Mouse (Mus musculus) WW6 (cell line): ENCODE measurements at regions not wholly inside any gene's neighbourhood (a gene's known extent, or its start where the extent isn't known, plus 50 kb on each side); places are given as distances from the start of the nearest gene placed in this dataset.

ENCODE experiments used
- DNase-seq: peaks from one replicate; pipeline ENCODE4 v3.0.0-alpha.2; 2013; ENCODE audit warnings: low read depth, low spot score

DNA sequence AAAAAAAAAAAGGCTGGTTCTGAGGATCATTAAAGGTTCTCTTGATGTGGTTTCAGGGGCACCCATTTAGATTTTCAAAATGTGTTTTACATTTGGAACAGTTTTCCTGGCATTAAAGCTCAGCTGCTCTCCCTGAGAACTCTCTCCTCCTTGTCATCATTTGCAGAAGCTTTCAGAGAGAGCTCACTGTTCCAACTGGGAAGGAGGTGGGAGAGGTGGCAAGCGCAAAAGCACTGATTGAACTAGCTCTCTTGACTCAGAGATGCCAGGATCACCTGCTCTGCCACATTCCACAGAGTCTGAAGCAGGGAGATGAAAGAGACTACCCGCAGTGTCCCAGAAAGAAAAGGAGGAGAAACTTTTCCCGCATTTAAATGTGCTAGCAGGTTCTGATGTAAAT, 220.5 kb upstream of the Gbe1 start:
- no peak for DNase-seq

DNA sequence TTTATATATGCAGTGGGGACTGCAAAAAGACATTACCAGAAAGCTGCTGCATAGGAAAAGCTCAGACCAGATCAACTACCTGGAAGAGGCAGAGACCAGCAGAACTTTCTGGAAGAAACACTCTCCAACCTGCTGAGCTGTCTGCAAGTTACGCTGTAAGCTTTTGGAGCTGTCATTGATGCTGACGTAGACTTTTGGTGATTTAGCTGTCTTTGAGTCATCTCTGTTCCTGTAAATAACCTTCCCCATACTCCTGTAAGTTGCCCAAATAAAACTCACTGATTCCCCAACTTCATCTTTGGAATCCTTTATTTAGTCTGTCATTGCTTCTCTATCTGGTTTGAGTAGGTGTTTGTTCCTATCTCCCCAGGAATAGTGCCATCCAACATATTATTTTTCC, 218.5 kb upstream of the Gbe1 start:
- no peak for DNase-seq

DNA sequence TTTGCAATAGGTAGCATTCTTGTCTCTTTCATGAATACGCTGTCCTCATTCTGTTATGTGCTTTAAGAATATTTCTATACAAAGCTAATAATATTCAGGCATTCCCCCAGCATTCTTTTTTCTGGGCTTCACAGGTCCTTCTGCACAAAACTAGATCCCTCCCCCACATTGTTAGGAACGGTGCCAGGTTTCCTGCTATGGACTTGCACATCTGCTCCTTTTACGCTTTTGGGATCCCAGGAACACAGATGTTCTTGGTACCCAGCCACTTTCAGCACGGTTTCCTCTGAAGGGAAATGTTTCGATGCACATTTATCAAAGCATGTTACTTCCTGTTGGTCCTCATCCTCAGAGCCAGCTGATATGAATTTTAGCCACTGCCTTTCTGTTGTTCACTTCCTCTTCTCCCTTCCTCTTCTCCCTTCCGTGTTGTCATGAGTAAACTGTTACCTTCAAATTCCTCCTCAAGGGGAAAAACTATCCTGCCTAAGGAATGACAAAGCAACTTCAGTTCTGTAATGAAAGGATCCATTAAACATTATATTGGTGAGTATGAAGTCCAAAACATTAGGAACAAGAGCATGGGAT, 209.9 kb upstream of the Gbe1 start:
- DNase-seq = no peak

DNA sequence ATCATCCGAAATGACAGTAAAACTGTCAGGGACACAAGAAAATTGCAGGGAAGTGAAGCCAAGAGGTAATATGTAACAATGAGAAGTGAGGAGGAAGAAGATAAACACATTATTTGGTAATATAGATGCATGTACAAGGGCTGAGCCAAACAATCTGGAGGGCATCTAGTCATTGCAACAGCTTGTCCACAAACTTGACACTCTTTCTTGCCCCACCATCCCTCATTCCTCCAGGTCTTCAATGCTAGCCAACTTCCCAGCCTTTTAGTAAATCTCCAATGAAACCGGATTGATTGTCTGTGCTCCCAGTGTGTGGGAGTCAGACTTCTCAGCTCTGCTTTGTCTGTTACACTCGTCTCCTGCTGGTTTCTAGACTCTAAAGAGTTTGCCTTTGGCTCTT, 172.3 kb upstream of the Gbe1 start:
- no peak for DNase-seq

DNA sequence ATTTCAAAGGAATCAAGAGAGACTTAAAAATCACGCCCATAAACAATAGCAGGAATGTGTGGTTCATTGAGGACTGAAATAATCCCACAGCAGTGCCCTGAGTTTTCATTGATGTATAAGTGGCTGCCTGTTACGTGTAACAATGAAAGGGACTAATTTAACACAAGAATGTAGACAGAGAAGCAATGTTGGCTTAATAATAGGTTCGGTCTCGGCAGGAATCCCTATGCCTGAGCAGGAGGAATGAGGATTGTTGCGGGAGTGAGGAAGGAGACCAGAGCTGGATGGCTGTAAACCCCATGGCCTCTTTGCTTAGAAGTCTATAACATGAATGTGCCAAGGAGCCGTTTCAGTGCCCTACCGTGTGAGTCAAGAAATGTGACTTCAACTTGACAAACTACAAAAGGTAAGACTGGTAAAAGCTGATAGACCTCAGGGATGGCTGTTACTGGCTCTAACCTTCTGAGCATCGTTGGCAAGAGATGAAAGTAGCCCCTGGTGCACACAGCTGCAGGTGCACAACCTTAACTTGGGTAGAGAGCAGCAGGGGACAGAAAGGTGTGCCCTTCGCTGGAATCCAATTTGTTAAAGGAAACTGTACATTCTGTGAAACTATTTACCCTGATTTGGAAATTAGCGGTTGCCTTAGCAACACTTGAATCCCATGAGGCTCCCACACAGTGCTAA, 165.9 kb upstream of the Gbe1 start:
- DNase-seq = no peak

DNA sequence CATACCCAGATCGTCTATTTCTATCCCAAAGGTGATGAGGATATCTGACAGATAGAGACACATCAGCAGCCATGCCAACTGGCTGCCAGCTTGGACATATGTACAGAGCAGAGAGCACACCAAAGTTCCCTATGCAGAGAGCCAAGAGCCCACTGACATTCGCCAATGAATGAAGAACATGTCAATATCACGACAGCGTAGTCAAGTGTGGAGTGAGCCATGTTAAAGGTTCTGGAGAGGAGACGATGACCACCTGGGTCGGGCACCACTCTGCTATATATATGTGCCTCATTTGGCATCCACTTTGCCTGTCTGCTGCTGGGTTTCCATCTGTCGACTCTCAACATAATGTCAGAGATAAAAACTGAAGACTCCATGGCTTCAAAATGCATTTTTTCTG, 159.2 kb upstream of the Gbe1 start:
- DNase-seq = no peak

DNA sequence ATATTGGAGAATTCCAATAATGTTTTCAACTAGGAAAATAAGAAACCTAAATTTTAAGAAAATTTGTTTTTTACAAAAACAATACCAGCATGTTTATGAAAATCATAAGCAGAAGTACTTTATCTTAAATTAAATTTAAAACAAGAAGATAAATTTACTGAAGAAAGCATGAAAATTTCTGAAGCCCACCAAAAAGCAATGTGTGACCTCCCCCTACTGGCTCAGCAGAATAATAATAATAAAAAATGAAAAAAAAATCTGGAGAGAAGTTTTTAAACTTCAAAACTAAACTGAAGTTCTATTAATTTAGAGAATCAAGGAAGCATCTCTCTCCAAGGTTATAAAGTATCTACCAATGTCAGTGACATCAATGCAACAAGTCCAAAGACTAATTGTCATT, 153.2 kb upstream of the Gbe1 start:
- DNase-seq = no peak

DNA sequence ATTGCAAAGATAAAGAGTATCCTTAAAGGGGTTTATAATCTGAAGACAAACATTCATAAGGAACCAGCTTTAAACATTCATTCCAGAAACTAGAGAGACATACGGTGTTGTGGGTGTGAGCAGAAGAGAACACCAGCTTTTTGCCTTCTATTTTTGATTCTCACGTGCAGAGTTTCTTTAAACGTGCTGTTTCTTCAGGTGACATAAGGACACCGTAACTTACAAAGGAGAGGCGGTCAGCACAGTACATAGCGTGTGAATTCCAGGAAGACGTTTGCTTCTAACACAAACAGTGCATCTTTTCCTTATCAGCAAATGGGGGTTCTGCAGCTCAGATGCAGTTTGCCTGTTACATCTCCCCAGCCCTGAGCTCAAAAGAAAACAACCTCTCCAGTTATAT, 138.6 kb upstream of the Gbe1 start:
- no peak for DNase-seq

DNA sequence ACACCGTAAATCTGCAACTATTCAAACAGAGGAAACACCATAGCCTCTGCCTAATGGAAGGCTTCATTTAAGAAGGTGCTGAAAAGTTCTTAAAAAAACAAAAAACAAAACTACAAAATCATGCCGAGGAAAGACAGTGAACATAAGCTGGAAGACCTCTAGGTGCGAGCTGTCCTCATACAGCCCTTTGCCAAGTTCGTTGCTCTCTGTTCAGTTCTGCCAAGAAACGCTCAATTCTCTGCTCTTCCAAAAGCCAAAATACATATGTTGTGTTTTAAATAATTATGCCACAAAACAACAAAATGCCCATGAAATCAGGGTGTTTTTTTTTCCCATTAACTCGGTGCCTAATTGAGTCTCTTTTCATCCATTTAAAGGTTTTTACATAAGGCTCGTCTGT, 134.8 kb upstream of the Gbe1 start:
- no peak for DNase-seq

DNA sequence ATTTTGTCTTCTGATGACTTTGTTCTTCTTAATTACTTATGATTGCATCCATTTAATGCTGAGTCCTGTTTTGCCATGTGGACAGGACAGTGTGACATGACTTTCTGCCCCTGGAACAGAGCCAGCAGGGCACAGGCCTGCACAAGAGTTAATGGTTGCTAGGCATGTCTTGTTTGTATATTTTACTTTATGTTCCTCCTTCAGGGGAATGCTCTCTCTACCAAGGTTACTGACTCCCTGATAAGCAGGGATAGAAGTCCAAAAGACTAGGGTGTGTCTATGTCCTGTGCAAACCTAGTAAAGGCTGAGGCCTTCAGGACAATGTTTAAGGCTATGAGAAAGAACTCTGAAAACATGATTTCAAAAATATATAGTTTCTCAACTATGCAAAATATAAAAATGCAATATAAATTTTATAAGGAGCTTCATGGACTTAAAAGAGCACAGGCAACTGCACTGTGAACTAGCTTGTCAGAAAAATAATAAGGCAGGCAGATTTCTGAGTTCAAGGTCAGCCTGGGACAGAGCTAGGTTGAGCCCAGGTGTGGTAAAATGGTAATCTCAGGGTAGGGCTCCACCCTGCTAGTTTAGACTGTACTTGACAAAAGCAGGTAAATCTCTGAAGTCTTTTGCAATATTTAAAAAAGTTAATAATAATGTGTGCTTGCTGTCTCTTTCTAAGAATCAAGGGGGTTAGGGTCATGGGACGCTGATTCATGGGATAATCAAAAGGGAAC, 99.7 kb upstream of the Gbe1 start:
- no peak for DNase-seq

DNA sequence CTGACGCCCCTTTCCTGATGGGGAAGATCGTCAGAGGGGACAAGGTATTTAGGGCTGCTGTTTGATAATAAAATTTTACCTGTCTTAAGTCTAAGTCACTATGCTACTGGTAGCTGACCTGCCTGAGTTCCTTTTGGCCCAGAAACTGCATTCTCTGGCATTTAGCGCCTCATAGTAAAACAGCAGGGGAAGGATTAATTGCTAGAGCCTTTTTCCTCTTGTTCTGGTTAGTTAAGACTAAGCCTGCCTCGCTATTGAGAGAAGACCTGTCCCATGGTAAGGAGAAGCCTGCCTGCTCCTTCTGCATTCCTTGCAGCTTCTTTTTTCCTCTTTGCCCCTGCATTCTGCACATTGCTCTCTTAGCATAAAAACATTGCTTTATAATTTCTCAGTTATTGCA, 98.9 kb upstream of the Gbe1 start:
- DNase-seq = no peak

DNA sequence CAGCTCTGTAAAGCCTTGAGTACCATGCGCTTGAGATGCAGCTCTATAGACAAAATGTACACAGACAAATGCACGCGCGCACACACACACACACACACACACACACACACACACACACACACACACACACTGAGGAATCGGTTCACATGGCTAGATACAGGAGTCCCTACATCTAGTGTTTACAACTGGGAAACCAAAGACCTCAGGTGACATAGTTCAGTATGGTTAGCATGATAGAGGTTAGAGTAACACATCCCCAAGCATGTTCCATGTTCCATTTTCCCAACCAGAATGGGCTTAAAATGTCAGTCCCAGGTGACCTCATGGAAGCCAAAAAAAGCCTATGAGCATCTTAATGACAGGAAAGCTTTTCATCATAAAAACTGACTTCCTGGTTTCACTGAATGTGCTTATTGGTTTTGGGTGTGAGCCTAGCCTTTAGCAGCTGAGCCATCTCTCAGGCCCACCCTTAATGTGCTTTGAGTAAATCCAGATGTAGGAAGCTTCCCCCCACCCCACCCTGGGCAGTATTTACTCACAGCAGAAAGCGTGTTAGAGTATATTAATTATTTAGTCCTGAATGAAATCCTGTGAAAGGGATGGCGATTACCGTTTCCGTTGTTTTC, 86.0 kb upstream of the Gbe1 start:
- no peak for DNase-seq

DNA sequence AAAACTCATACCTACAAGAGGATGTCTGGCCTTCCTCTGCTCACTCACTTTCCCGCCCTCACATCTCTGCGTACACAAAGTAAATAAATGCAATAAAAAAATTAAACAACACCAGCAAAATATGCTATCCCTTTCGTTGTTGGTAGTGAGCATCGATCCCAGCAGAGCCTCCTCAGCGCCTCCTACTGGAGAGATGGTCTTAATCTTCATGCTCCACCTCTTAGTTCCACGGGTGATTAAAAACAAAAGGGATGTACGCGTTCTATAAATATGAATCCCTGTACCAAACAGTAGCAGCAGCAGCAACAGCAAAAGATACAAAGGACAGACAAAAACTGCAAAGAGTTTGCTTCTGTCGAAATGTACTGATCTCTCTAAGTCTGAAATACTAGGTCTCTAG, 81.0 kb upstream of the Gbe1 start:
- DNase-seq = no peak

DNA sequence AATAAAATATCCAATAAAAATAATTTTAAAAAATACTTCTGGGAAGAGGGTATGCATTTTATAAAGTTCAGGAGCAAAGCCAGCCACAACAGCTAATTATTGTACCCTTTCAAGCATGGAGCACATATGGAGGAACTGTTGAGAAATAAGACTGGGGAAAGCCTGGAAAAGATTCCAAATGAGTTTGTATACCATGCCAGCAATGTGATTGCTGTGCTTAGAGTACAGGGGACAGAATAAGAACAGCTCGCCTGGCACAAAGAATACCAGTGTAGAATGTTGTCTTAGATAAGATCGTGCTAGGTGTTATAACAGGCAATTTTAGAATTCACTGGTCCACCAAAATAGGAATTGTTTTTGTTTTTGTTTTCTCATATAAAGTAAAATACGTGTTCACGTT, 78.6 kb upstream of the Gbe1 start:
- DNase-seq = no peak

DNA sequence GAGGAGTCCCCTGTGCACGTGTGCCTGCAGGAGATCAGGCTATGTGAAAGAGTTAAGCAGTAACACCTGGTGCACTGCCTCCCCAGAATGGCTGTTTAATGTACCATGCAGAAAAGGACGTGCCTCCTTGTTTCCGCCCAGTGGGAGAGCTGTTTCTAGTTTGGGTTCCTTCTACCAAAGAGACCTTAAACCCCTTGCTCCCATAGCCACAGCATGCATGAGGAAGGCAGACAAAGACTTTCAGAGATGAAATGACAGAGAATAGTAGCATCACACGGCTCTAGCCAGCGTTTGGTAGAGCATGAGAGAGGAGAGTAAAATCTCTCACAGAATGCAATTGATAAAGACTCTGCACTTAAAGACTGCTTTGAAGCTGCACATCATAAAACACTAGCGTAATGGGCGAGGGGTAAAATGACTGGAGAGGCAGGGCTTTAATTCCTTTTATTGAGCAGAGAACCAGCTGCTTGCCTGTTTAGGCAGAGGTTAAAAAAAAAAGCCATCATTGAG, 74.3 kb upstream of the Gbe1 start:
- no peak for DNase-seq

DNA sequence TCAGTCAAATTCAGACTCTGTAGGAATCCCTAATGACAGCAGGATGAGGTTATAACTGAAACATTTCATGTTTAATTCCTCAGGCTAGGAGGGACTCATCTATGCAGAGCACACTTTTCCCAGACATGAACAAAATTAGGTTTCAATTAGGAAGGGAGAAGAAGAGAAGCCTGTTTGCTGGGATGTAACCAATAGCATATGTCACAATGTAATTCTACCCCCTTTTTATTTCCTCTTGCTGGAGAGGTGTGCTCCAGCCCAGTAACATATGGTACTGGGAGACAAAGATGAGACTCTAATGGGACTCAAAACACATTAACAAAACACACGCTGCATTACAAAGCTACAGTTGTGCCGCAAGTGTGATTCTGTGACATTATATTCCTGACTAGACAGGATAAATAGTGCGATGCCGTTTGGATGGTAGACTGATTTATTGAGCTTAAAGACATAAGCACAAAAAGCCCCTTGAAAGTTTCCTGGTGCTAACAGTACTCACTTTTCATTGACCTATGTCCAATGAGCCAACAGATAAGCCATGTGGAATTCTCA, 69.5 kb upstream of the Gbe1 start:
- DNase-seq = no peak

DNA sequence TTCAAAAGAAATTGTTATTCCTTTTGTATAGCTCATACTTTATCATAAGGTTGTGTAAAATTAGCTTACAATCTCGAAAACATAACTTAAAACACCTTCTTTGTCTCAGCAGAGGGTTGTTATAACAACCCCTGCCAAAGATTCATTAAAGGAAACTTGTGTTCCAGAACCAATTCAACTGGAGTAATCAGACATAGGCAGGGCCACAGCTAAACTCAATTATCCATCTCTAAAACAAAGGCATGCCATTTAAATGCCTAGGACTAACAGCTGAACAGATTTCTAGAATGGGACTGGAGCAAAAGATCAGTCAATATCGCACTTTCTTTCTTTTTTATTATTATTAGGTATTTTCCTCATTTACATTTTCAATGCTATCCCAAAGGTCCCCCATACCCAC, 68.8 kb upstream of the Gbe1 start:
- no peak for DNase-seq

DNA sequence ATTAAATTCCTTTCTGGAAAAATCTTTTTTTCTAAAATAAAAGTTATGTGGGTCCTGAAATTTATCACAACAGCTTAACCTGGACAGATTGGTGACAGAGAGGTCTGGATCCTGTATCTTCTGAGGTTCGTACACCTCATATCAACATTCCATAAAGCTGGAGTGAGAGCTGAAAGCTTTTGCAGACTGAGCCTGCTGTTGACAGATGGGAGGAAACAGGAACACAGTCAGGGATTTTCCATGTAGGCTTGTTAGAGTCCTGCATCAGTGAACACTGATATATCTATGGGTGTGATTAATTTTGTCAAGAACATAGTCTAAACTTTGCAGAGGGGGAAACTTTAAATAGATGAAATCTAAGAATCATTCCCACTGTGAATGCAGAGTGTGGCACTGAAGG, 54.4 kb upstream of the Gbe1 start:
- no peak for DNase-seq

DNA sequence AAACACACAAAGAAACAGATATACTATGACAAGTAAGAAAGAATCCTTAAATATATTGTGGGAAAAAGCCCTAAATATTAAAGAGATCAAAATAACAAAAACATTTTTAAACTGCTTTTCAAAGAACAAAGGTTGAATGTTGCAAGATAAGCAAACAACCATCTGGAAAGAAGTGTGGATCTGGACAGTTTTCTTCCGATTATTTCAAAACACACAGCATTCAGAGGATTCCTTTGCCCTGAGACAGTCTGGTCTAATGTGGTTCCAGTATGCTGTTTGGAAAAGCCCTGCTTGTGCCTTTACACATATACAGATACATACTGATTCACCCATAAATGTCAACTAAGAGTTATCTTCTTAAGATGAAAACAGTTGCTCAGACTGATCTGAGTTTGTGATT, 53.6 kb upstream of the Gbe1 start:
- DNase-seq = no peak
